Mouse (Mus musculus): Measurements from ENCODE around the gene Gm21961. TPM values are rescaled to one million over a fixed set of nuclear protein-coding genes. Genes with fewer than 3 reads are reported as not detected.
"Not testable (repeated sequence)": the region's sequence is repeated elsewhere in the genome, so short reads cannot be mapped to it uniquely, and the experiment has no call there.

Gene Gm21961
- total RNA-seq (2015; ENCODE audit: low replicate concordance) (not detected in 2 replicates), total RNA-seq (2017; ENCODE audit: low replicate concordance) (not detected in 2 replicates)

- no peak for ATAC-seq (replicated peaks; ENCODE audit: low FRiP score, poor library complexity, severe bottlenecking)
Observed at GRCm38 (mm10) chr15:65014804-65015203, at the start of gene Gm21961. Gene Gm21961, minus strand, starts transcription at chr15:65014904.

GRCm38 (mm10) chr15:65041999-65042398 lies 27.3 kb upstream of the Gm21961 start:
- ATAC-seq (replicated peaks; ENCODE audit: low FRiP score, poor library complexity, severe bottlenecking): no peak

GRCm38 (mm10) chr15:65039216-65039615 lies 24.5 kb upstream of the Gm21961 start:
- ATAC-seq (replicated peaks; ENCODE audit: low FRiP score, poor library complexity, severe bottlenecking): not testable (repeated sequence)

GRCm38 (mm10) chr15:65017971-65018370 lies 3.3 kb upstream of the Gm21961 start:
- ATAC-seq (replicated peaks; ENCODE audit: low FRiP score, poor library complexity, severe bottlenecking): no peak

GRCm38 (mm10) chr15:65006177-65006576 lies 8.5 kb downstream of the Gm21961 start:
- no peak for ATAC-seq (replicated peaks; ENCODE audit: low FRiP score, poor library complexity, severe bottlenecking)

GRCm38 (mm10) chr15:64994498-64994897 lies 20.2 kb downstream of the Gm21961 start:
- ATAC-seq (replicated peaks; ENCODE audit: low FRiP score, poor library complexity, severe bottlenecking): no peak

GRCm38 (mm10) chr15:64979976-64980375 lies 34.7 kb downstream of the Gm21961 start:
- no peak for ATAC-seq (replicated peaks; ENCODE audit: low FRiP score, poor library complexity, severe bottlenecking)

- ATAC-seq (replicated peaks; ENCODE audit: low FRiP score, poor library complexity, severe bottlenecking): no peak
Observed at GRCm38 (mm10) chr15:64976044-64976805, 38.5 kb downstream of the Gm21961 start.

Other genes with a start within 250 kb of the Gm21961 start
- not detected in 2 replicates for gene Gm21798, start 197.2 kb downstream of the Gm21961 start, total RNA-seq (2015; ENCODE audit: low replicate concordance)
- not detected in 2 replicates for gene Gm21798, start 197.2 kb downstream of the Gm21961 start, total RNA-seq (2017; ENCODE audit: low replicate concordance)

All from erythroblast, adult 5-6 weeks (primary cell).